Mouse (Mus musculus): Measurements from ENCODE around the gene Cxcl5. TPM values are rescaled to one million over a fixed set of nuclear protein-coding genes. Genes with fewer than 3 reads are reported as not detected.

Cxcl5 gene
- polyA plus RNA-seq, 1 experiment: 0.38 TPM

GRCm38 (mm10) chr5:90760303-90760702, 1.1 kb downstream of the Cxcl5 start:
- TF ChIP-seq POLR2A (IDR thresholded peaks at IDR 0.05; ENCODE audit: extremely low read depth, insufficient read depth, low read length) (no peak), CTCF (IDR thresholded peaks at IDR 0.05; ENCODE audit: extremely low read depth, insufficient read depth, low read length) (no peak)
- Histone ChIP-seq H3K4me3 (ENCODE audit: insufficient read depth, low read length) (no peak overlapping the region), H3K27ac (ENCODE audit: insufficient read depth, low read length) (no peak overlapping the region), H3K4me1 (ENCODE audit: control insufficient read depth, insufficient read depth, low read length) (no peaks in the 10 kb centered on the region)

- Histone ChIP-seq H3K4me1 (ENCODE audit: control insufficient read depth, insufficient read depth, low read length) (no peaks in the 10 kb centered on the region), H3K27ac (ENCODE audit: insufficient read depth, low read length) (no peak overlapping the region), H3K4me3 (ENCODE audit: insufficient read depth, low read length) (no peak overlapping the region)
- no peak for TF ChIP-seq POLR2A (IDR thresholded peaks at IDR 0.05; ENCODE audit: extremely low read depth, insufficient read depth, low read length)
- no peak for TF ChIP-seq CTCF (IDR thresholded peaks at IDR 0.05; ENCODE audit: extremely low read depth, insufficient read depth, low read length)
These were observed 1.7 kb downstream of the Cxcl5 start for GRCm38 (mm10) chr5:90760844-90761243.

GRCm38 (mm10) chr5:90761834-90762233, 2.7 kb downstream of the Cxcl5 start:
- H3K4me1 ChIP-seq (ENCODE audit: control insufficient read depth, insufficient read depth, low read length): no peaks in the 10 kb centered on the region
- H3K27ac ChIP-seq (ENCODE audit: insufficient read depth, low read length): no peak overlapping the region
- H3K4me3 ChIP-seq (ENCODE audit: insufficient read depth, low read length): no peak overlapping the region
- no peak for TF ChIP-seq POLR2A (IDR thresholded peaks at IDR 0.05; ENCODE audit: extremely low read depth, insufficient read depth, low read length)
- TF ChIP-seq CTCF (IDR thresholded peaks at IDR 0.05; ENCODE audit: extremely low read depth, insufficient read depth, low read length): no peak

DNA sequence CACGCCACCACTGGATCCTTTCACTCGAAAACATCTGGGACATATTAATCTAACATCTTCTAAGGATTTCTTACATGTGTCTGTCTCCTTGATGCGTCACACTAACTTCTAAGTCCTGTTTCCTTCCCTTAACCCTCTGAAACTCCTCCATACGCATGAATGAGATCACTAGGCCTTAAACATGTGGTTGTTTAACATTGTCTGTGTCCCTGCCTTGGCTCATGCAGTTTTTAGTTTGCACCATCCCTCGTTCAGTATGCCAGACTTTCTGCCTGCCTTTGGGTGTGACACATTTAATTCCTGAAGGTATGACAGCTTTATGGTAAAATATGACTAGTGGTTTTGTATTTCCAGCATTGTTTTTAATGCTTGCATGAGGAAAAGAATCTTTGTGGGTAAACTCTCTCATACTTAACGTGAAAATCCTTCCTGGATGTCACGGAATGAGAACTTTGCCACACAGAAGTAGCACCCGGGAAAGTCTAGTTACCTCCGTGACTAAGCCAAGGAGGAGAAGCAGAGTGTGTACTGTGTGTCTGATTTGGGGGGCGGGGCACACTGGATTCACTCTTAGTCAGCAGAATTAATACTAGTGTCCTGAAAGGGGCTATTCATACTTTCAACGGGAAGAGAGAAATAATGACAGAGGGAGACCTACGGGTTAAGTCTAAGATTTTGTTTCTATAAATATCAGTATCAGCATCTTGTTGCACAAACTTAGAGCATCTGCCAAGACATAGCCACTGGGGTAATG, 4.9 kb downstream of the Cxcl5 start:
- Histone ChIP-seq H3K4me1 (ENCODE audit: control insufficient read depth, insufficient read depth, low read length) (no peaks in the 10 kb centered on the region), H3K27ac (ENCODE audit: insufficient read depth, low read length) (no peak overlapping the region), H3K4me3 (ENCODE audit: insufficient read depth, low read length) (no peak overlapping the region)
- no peak for TF ChIP-seq CTCF (IDR thresholded peaks at IDR 0.05; ENCODE audit: extremely low read depth, insufficient read depth, low read length)

DNA sequence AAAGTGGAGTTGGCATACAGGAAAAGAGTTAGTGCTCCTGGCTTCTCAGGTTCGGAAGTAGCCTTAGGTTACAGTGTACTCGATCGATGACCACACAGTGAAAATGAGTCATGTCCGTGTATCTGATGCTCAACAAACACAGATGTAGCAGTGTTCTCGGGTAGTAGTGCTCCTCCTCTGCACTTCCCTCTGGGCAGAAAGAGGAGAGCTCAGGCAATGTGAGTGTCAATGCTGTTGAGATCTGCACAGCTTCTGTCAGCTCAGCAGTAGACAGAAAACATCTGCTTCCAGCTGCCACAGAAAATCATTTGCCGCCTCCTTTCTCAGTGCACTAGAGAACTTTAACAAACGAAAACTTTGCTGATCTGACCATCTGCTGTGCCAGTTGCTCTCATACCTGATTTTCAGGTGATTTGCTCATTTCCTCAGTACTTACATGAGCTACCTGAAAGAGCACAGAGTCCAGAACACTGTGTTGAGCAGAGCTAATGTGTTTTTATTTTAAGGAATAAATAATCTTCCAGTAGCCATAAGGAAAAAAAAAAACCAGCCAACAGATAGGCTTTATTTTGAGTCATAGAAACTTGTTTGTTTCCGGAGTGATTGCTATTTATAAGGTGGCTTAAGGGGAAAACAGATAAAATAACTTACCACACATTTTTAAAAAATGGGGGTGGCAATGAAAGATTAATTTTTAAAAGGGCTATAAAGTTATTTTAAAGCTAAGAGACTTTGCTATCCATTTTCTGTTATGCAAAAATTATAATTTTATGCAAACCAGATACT, 6.9 kb downstream of the Cxcl5 start:
- Histone ChIP-seq H3K4me3 (ENCODE audit: insufficient read depth, low read length) (no peak overlapping the region), H3K27ac (ENCODE audit: insufficient read depth, low read length) (no peak overlapping the region), H3K4me1 (ENCODE audit: control insufficient read depth, insufficient read depth, low read length) (no peaks in the 10 kb centered on the region)
- TF ChIP-seq POLR2A (IDR thresholded peaks at IDR 0.05; ENCODE audit: extremely low read depth, insufficient read depth, low read length) (no peak), CTCF (IDR thresholded peaks at IDR 0.05; ENCODE audit: extremely low read depth, insufficient read depth, low read length) (no peak)

DNA sequence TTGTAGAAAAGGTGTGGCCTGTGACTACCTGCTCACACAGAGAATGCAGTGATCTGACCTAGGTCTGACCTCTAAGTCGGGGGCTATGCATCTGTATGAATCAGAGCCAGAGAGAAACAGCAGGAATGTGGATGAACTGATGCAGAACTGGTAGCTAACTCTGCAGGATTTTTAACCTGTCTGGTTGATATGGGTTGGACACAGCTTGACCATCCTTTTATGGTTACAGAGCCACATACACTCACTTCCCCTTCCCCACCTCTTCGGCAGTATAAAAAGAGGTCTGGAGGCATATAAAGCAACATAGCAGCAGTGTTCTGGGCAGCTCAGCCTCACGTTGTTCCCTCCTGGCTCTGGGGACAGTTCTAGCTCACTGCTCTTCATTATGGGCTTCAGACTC, 9.1 kb downstream of the Cxcl5 start, which contains the start of gene Ppbp:
Ppbp (plus strand) TSS at position 301 of the 400 bp plus-strand sequence.
- no peaks in the 10 kb centered on the region for H3K4me1 ChIP-seq (ENCODE audit: control insufficient read depth, insufficient read depth, low read length)
- no peak for TF ChIP-seq CTCF (IDR thresholded peaks at IDR 0.05; ENCODE audit: extremely low read depth, insufficient read depth, low read length)
- TF ChIP-seq POLR2A (IDR thresholded peaks at IDR 0.05; ENCODE audit: extremely low read depth, insufficient read depth, low read length): no peak
- H3K4me3 ChIP-seq (ENCODE audit: insufficient read depth, low read length): no peak within 1 kb of the TSS
- H3K27ac ChIP-seq (ENCODE audit: insufficient read depth, low read length): no peak within 1 kb of the TSS

DNA sequence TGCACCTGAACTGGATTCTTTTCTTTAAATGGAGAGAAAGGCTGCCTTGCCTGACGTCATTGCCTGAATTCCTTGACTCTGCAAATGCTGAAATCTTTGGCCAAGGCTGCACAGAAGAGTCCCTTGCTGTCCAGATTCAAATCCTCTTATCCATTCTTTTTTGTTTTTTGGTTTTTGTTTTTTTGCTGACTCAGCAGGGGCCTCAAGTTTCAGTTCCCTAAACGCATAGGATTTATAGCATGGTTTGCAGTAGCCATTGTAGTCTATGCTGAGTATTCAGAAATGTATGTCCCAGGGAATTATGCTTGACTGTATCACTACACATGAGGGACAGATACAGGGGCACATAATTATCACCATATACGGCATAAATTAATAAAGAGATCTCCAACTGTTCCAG, 12.2 kb downstream of the Cxcl5 start:
- no peak overlapping the region for H3K4me3 ChIP-seq (ENCODE audit: insufficient read depth, low read length)
- TF ChIP-seq CTCF (IDR thresholded peaks at IDR 0.05; ENCODE audit: extremely low read depth, insufficient read depth, low read length) (no peak), POLR2A (IDR thresholded peaks at IDR 0.05; ENCODE audit: extremely low read depth, insufficient read depth, low read length) (no peak)
- no peaks in the 10 kb centered on the region for H3K4me1 ChIP-seq (ENCODE audit: control insufficient read depth, insufficient read depth, low read length)
- H3K27ac ChIP-seq (ENCODE audit: insufficient read depth, low read length): no peak overlapping the region

- H3K4me1 ChIP-seq (ENCODE audit: control insufficient read depth, insufficient read depth, low read length): no peaks in the 10 kb centered on the region
- TF ChIP-seq CTCF (IDR thresholded peaks at IDR 0.05; ENCODE audit: extremely low read depth, insufficient read depth, low read length) (no peak), POLR2A (IDR thresholded peaks at IDR 0.05; ENCODE audit: extremely low read depth, insufficient read depth, low read length) (no peak)
- H3K27ac ChIP-seq (ENCODE audit: insufficient read depth, low read length): no peak within 1 kb of the TSS
- no peak within 1 kb of the TSS for H3K4me3 ChIP-seq (ENCODE audit: insufficient read depth, low read length)
These were observed 12.9 kb downstream of the Cxcl5 start, which contains the start of gene Pf4 for GRCm38 (mm10) chr5:90771880-90772653. Gene Pf4 (plus strand): TSS chr5:90772435.

DNA sequence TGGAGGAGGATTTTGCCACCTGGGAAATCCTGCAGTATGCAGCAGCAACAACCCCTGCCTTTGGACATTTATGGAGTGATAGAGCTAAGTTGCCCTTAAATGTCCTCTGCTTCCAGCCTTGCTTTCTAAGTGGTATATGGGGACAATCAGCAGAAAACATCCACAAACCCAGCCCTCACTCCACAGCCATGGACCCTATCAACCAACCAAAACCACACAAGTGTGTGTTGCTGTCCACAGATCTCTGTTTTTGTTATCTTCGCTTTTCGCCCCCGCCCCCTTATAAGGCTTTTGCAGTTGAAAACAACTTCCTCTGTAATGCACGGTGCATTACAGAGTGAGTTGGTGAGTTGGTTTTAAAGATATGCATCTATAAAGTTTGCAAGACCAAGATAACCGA, 16.4 kb downstream of the Cxcl5 start:
- H3K4me1 ChIP-seq (ENCODE audit: control insufficient read depth, insufficient read depth, low read length): no peaks in the 10 kb centered on the region
- no peak overlapping the region for H3K4me3 ChIP-seq (ENCODE audit: insufficient read depth, low read length)
- no peak overlapping the region for H3K27ac ChIP-seq (ENCODE audit: insufficient read depth, low read length)
- TF ChIP-seq CTCF (IDR thresholded peaks at IDR 0.05; ENCODE audit: extremely low read depth, insufficient read depth, low read length) (no peak), POLR2A (IDR thresholded peaks at IDR 0.05; ENCODE audit: extremely low read depth, insufficient read depth, low read length) (no peak)

All from cortical plate, adult 2 months (tissue).